Mouse (Mus musculus): ENCODE results near the gene Smpd1. TPM values are rescaled to one million over a fixed set of nuclear protein-coding genes. Genes with fewer than 3 reads are reported as not detected.
A peak's percentile ranks its signal among the peaks of the same experiment; 100 is the strongest.

Smpd1 gene
- polyA plus RNA-seq, 1 experiment: 48.4 TPM

- no peak overlapping the region for H3K4me3 ChIP-seq (replicated peaks)
- no peak for TF ChIP-seq GATA1 (IDR thresholded peaks at IDR 0.05; ENCODE audit: borderline replicate concordance, low read length)
- no peak for TF ChIP-seq FLI1 (IDR thresholded peaks at IDR 0.05; ENCODE audit: low read length)
- H3K4me1 ChIP-seq: peaks cover 3% of the 10 kb centered on the region; the same call in 1 of the 2 replicates
- H3K9me3 ChIP-seq: no peaks in the 10 kb centered on the region
- no peaks in the 10 kb centered on the region for H3K36me3 ChIP-seq (replicated peaks; ENCODE audit: low read length)
- H3K27me3 ChIP-seq (replicated peaks): peaks cover 69% of the 10 kb centered on the region
Observed at GRCm38 (mm10) chr7:105572949-105573348, 18.8 kb downstream of the Smpd1 start.

- TF ChIP-seq GATA1 (IDR thresholded peaks at IDR 0.05; ENCODE audit: borderline replicate concordance, low read length) (no peak), FLI1 (IDR thresholded peaks at IDR 0.05; ENCODE audit: low read length) (no peak)
- Histone ChIP-seq H3K4me1 (peaks cover 3% of the 10 kb centered on the region; the same call in 1 of the 2 replicates), H3K27me3 (replicated peaks) (peaks cover 72% of the 10 kb centered on the region), H3K4me3 (replicated peaks) (no peak overlapping the region), H3K36me3 (replicated peaks; ENCODE audit: low read length) (no peaks in the 10 kb centered on the region), H3K9me3 (no peaks in the 10 kb centered on the region)
Observed at GRCm38 (mm10) chr7:105574537-105574936, 20.4 kb downstream of the Smpd1 start.

- TF ChIP-seq FLI1 (IDR thresholded peaks at IDR 0.05; ENCODE audit: low read length) (no peak), GATA1 (IDR thresholded peaks at IDR 0.05; ENCODE audit: borderline replicate concordance, low read length) (no peak)
- no peak overlapping the region for H3K4me3 ChIP-seq (replicated peaks)
- no peaks in the 10 kb centered on the region for H3K36me3 ChIP-seq (replicated peaks; ENCODE audit: low read length)
- H3K9me3 ChIP-seq: no peaks in the 10 kb centered on the region
- H3K27me3 ChIP-seq (replicated peaks): peaks cover 75% of the 10 kb centered on the region
- peaks cover 11% of the 10 kb centered on the region for H3K4me1 ChIP-seq
Observed at GRCm38 (mm10) chr7:105576166-105576748, 22.1 kb downstream of the Smpd1 start.

GRCm38 (mm10) chr7:105577377-105577871 lies 23.3 kb downstream of the Smpd1 start:
- Histone ChIP-seq H3K27me3 (replicated peaks) (peaks cover 84% of the 10 kb centered on the region), H3K9me3 (no peaks in the 10 kb centered on the region), H3K4me3 (replicated peaks) (no peak overlapping the region), H3K4me1 (peaks cover 18% of the 10 kb centered on the region), H3K36me3 (replicated peaks; ENCODE audit: low read length) (no peaks in the 10 kb centered on the region)
- TF ChIP-seq GATA1 (IDR thresholded peaks at IDR 0.05; ENCODE audit: borderline replicate concordance, low read length) (no peak), FLI1 (IDR thresholded peaks at IDR 0.05; ENCODE audit: low read length) (no peak)

GRCm38 (mm10) chr7:105578481-105578880 lies 24.3 kb downstream of the Smpd1 start:
- Histone ChIP-seq H3K4me1 (peaks cover 18% of the 10 kb centered on the region), H3K4me3 (replicated peaks) (no peak overlapping the region), H3K9me3 (no peaks in the 10 kb centered on the region), H3K27me3 (replicated peaks) (peaks cover 84% of the 10 kb centered on the region), H3K36me3 (replicated peaks; ENCODE audit: low read length) (no peaks in the 10 kb centered on the region)
- TF ChIP-seq GATA1 (IDR thresholded peaks at IDR 0.05; ENCODE audit: borderline replicate concordance, low read length): no peak
- TF ChIP-seq FLI1 (IDR thresholded peaks at IDR 0.05; ENCODE audit: low read length): no peak

- Histone ChIP-seq H3K4me1 (peaks cover 18% of the 10 kb centered on the region), H3K27me3 (replicated peaks) (peaks cover 65% of the 10 kb centered on the region), H3K9me3 (peaks cover 8% of the 10 kb centered on the region), H3K36me3 (replicated peaks; ENCODE audit: low read length) (no peaks in the 10 kb centered on the region), H3K4me3 (replicated peaks) (peak overlapping the region; percentile 97)
- TF ChIP-seq FLI1 (IDR thresholded peaks at IDR 0.05; ENCODE audit: low read length): no peak
- no peak for TF ChIP-seq GATA1 (IDR thresholded peaks at IDR 0.05; ENCODE audit: borderline replicate concordance, low read length)
Observed at GRCm38 (mm10) chr7:105580627-105581089, 26.5 kb downstream of the Smpd1 start.

GRCm38 (mm10) chr7:105581094-105581703 lies 27.0 kb downstream of the Smpd1 start, which contains the start of gene Apbb1:
Gene Apbb1 (minus strand): TSS chr7:105581653.
- Histone ChIP-seq H3K4me1 (peaks cover 18% of the 10 kb centered on the region), H3K9me3 (peaks cover 8% of the 10 kb centered on the region), H3K36me3 (replicated peaks; ENCODE audit: low read length) (no peaks in the 10 kb centered on the region), H3K4me3 (replicated peaks) (peak within 1 kb of the TSS; percentile 97), H3K27me3 (replicated peaks) (peaks cover 62% of the 10 kb centered on the region)
- TF ChIP-seq FLI1 (IDR thresholded peaks at IDR 0.05; ENCODE audit: low read length): no peak
- TF ChIP-seq GATA1 (IDR thresholded peaks at IDR 0.05; ENCODE audit: borderline replicate concordance, low read length): no peak

- Histone ChIP-seq H3K36me3 (replicated peaks; ENCODE audit: low read length) (no peaks in the 10 kb centered on the region), H3K9me3 (peaks cover 8% of the 10 kb centered on the region), H3K4me3 (replicated peaks) (peak overlapping the region; percentile 5), H3K4me1 (peaks cover 18% of the 10 kb centered on the region), H3K27me3 (replicated peaks) (peaks cover 55% of the 10 kb centered on the region)
- TF ChIP-seq GATA1 (IDR thresholded peaks at IDR 0.05; ENCODE audit: borderline replicate concordance, low read length): no peak
- no peak for TF ChIP-seq FLI1 (IDR thresholded peaks at IDR 0.05; ENCODE audit: low read length)
Observed at GRCm38 (mm10) chr7:105581959-105582358, 27.8 kb downstream of the Smpd1 start.

- peaks cover 13% of the 10 kb centered on the region for H3K9me3 ChIP-seq
- peaks cover 26% of the 10 kb centered on the region for H3K27me3 ChIP-seq (replicated peaks)
- H3K4me3 ChIP-seq (replicated peaks): no peak overlapping the region
- peaks cover 10% of the 10 kb centered on the region for H3K4me1 ChIP-seq
- H3K36me3 ChIP-seq (replicated peaks; ENCODE audit: low read length): no peaks in the 10 kb centered on the region
- TF ChIP-seq FLI1 (IDR thresholded peaks at IDR 0.05; ENCODE audit: low read length) (no peak), GATA1 (IDR thresholded peaks at IDR 0.05; ENCODE audit: borderline replicate concordance, low read length) (no peak)
Observed at GRCm38 (mm10) chr7:105588325-105588912, 34.3 kb downstream of the Smpd1 start.

- Histone ChIP-seq H3K9me3 (peaks cover 5% of the 10 kb centered on the region), H3K4me1 (peaks cover 10% of the 10 kb centered on the region), H3K4me3 (replicated peaks) (no peak overlapping the region), H3K27me3 (replicated peaks) (peaks cover 29% of the 10 kb centered on the region), H3K36me3 (replicated peaks; ENCODE audit: low read length) (no peaks in the 10 kb centered on the region)
- TF ChIP-seq FLI1 (IDR thresholded peaks at IDR 0.05; ENCODE audit: low read length) (no peak), GATA1 (IDR thresholded peaks at IDR 0.05; ENCODE audit: borderline replicate concordance, low read length) (no peak)
Observed at GRCm38 (mm10) chr7:105590097-105590496, 35.9 kb downstream of the Smpd1 start.
